Mouse (Mus musculus): ENCODE measurements around the gene Smyd3. TPM values are rescaled to one million over a fixed set of nuclear protein-coding genes. Genes with fewer than 3 reads are reported as not detected.

Gene Smyd3
- polyA plus RNA-seq, 1 experiment from 2014 or later = 18.3 TPM

GRCm38 (mm10) chr1:179454600-179454999 is 63.2 kb downstream of the Smyd3 start:
- TF ChIP-seq CTCF (IDR thresholded peaks at IDR 0.05; ENCODE audit: low read depth) = no peak
- no peaks in the 10 kb centered on the region; the same call in 1 of the 2 replicates for H3K4me1 ChIP-seq (replicated peaks; ENCODE audit: insufficient read depth, low read length)
- no peak overlapping the region for H3K9ac ChIP-seq (ENCODE audit: low read depth, low read length)
- no peak overlapping the region for H3K27ac ChIP-seq
- no peaks in the 10 kb centered on the region for H3K36me3 ChIP-seq (ENCODE audit: insufficient read depth, low read length)
- no peak for ATAC-seq (replicated peaks; ENCODE audit: low FRiP score, low read depth)
- no peaks in the 10 kb centered on the region for H3K9me3 ChIP-seq (replicated peaks; ENCODE audit: low read length)
- WGBS = 65% methylated on average over 6 of the region's 6 CpGs
- no peak overlapping the region for H3K4me2 ChIP-seq (ENCODE audit: low read length)
- H3K4me3 ChIP-seq (replicated peaks; ENCODE audit: low read depth, low read length) = no peak overlapping the region
- no peaks in the 10 kb centered on the region for H3K27me3 ChIP-seq (ENCODE audit: insufficient read depth, low read length)
- DNase-seq (ENCODE audit: low spot score) = no peak

- no peak overlapping the region for H3K4me2 ChIP-seq (ENCODE audit: low read length)
- no peaks in the 10 kb centered on the region for H3K4me1 ChIP-seq (replicated peaks; ENCODE audit: insufficient read depth, low read length)
- no peak for ATAC-seq (replicated peaks; ENCODE audit: low FRiP score, low read depth)
- no peak for DNase-seq (ENCODE audit: low spot score)
- H3K9ac ChIP-seq (ENCODE audit: low read depth, low read length) = no peak overlapping the region
- H3K27me3 ChIP-seq (ENCODE audit: insufficient read depth, low read length) = no peaks in the 10 kb centered on the region
- 93% methylated on average over 2 of the region's 2 CpGs for WGBS
- H3K9me3 ChIP-seq (replicated peaks; ENCODE audit: low read length) = no peaks in the 10 kb centered on the region
- H3K27ac ChIP-seq = no peak overlapping the region
- H3K36me3 ChIP-seq (ENCODE audit: insufficient read depth, low read length) = no peaks in the 10 kb centered on the region
- TF ChIP-seq CTCF (IDR thresholded peaks at IDR 0.05; ENCODE audit: low read depth) = peak; percentile 64
- no peak overlapping the region for H3K4me3 ChIP-seq (replicated peaks; ENCODE audit: low read depth, low read length)
These were observed 66.6 kb downstream of the Smyd3 start for GRCm38 (mm10) chr1:179451211-179451610.

DNA sequence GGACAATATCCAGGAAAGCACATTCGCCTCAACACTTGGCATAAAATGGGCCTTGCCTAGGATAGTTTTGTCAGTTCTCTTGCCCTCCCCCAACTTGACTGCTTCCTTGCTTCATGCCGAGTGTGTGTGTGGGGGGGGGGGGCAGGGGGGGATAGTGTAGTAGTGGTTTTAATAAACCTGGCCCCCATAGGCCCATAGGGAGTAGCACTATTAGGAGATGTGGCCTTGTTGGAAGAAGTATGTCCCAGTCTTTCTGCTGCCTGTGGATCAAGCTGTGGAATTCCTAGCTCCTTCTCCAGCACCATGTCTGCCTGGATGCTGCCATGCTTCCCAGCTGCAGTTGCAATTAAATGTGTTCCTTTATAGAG is 71.0 kb downstream of the Smyd3 start:
- H3K36me3 ChIP-seq (ENCODE audit: insufficient read depth, low read length) = no peaks in the 10 kb centered on the region
- DNase-seq (ENCODE audit: low spot score) (no peak), ATAC-seq (replicated peaks; ENCODE audit: low FRiP score, low read depth) (no peak)
- no peak for TF ChIP-seq CTCF (IDR thresholded peaks at IDR 0.05; ENCODE audit: low read depth)
- no peak overlapping the region for H3K9ac ChIP-seq (ENCODE audit: low read depth, low read length)
- no peaks in the 10 kb centered on the region for H3K27me3 ChIP-seq (ENCODE audit: insufficient read depth, low read length)
- no peak overlapping the region for H3K27ac ChIP-seq
- H3K4me3 ChIP-seq (replicated peaks; ENCODE audit: low read depth, low read length) = no peak overlapping the region
- H3K4me1 ChIP-seq (replicated peaks; ENCODE audit: insufficient read depth, low read length) = no peaks in the 10 kb centered on the region
- H3K9me3 ChIP-seq (replicated peaks; ENCODE audit: low read length) = no peaks in the 10 kb centered on the region
- 40% methylated on average over 2 of the region's 2 CpGs for WGBS
- H3K4me2 ChIP-seq (ENCODE audit: low read length) = no peak overlapping the region

GRCm38 (mm10) chr1:179446127-179446844 is 71.6 kb downstream of the Smyd3 start:
- H3K27me3 ChIP-seq (ENCODE audit: insufficient read depth, low read length) = no peaks in the 10 kb centered on the region
- DNase-seq (ENCODE audit: low spot score) = peak; percentile 54
- H3K27ac ChIP-seq = no peak overlapping the region
- no peak overlapping the region for H3K4me3 ChIP-seq (replicated peaks; ENCODE audit: low read depth, low read length)
- H3K9me3 ChIP-seq (replicated peaks; ENCODE audit: low read length) = no peaks in the 10 kb centered on the region
- TF ChIP-seq CTCF (IDR thresholded peaks at IDR 0.05; ENCODE audit: low read depth) = no peak
- no peak overlapping the region for H3K9ac ChIP-seq (ENCODE audit: low read depth, low read length)
- WGBS = 35% methylated on average over 17 of the region's 17 CpGs
- H3K4me2 ChIP-seq (ENCODE audit: low read length) = peak overlapping the region; percentile 3; the same call in 1 of the 2 replicates
- ATAC-seq (replicated peaks; ENCODE audit: low FRiP score, low read depth) = peak; percentile 41
- no peaks in the 10 kb centered on the region for H3K4me1 ChIP-seq (replicated peaks; ENCODE audit: insufficient read depth, low read length)
- no peaks in the 10 kb centered on the region for H3K36me3 ChIP-seq (ENCODE audit: insufficient read depth, low read length)

DNA sequence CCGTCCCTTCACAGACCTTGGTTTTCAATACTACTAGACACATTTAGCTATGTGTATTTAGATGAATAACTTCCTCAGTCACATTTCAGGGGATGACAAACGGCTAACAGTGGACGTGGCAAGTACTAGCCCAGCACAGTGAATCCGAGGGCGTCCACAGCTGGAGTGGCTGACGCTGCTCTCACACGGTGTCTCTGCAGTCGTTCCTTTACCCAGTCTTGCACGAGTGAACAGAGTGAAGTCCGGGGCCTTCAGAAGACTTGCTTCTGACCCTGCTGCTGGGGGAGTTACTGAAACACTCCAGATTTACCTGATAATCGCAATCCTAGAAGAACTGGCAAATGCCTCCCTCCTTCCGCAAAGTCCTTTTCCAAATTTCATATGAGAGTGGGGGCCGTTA is 74.0 kb downstream of the Smyd3 start:
- no peaks in the 10 kb centered on the region for H3K27me3 ChIP-seq (ENCODE audit: insufficient read depth, low read length)
- ATAC-seq (replicated peaks; ENCODE audit: low FRiP score, low read depth) (no peak; the same call in 1 of the 2 replicates), DNase-seq (ENCODE audit: low spot score) (peak; percentile 31)
- no peak overlapping the region for H3K4me3 ChIP-seq (replicated peaks; ENCODE audit: low read depth, low read length)
- 45% methylated on average over 13 of the region's 13 CpGs for WGBS
- H3K27ac ChIP-seq = no peak overlapping the region
- TF ChIP-seq CTCF (IDR thresholded peaks at IDR 0.05; ENCODE audit: low read depth) = no peak
- no peaks in the 10 kb centered on the region for H3K4me1 ChIP-seq (replicated peaks; ENCODE audit: insufficient read depth, low read length)
- H3K9ac ChIP-seq (ENCODE audit: low read depth, low read length) = no peak overlapping the region
- no peak overlapping the region for H3K4me2 ChIP-seq (ENCODE audit: low read length)
- H3K9me3 ChIP-seq (replicated peaks; ENCODE audit: low read length) = no peaks in the 10 kb centered on the region
- H3K36me3 ChIP-seq (ENCODE audit: insufficient read depth, low read length) = no peaks in the 10 kb centered on the region

GRCm38 (mm10) chr1:179443423-179443822 is 74.4 kb downstream of the Smyd3 start:
- no peak overlapping the region for H3K4me3 ChIP-seq (replicated peaks; ENCODE audit: low read depth, low read length)
- no peak for TF ChIP-seq CTCF (IDR thresholded peaks at IDR 0.05; ENCODE audit: low read depth)
- DNase-seq (ENCODE audit: low spot score) (peak; percentile 36), ATAC-seq (replicated peaks; ENCODE audit: low FRiP score, low read depth) (peak; percentile 45)
- H3K9ac ChIP-seq (ENCODE audit: low read depth, low read length) = no peak overlapping the region
- H3K27me3 ChIP-seq (ENCODE audit: insufficient read depth, low read length) = no peaks in the 10 kb centered on the region
- H3K27ac ChIP-seq = no peak overlapping the region
- H3K36me3 ChIP-seq (ENCODE audit: insufficient read depth, low read length) = no peaks in the 10 kb centered on the region
- no peak overlapping the region for H3K4me2 ChIP-seq (ENCODE audit: low read length)
- 45% methylated on average over 8 of the region's 8 CpGs for WGBS
- no peaks in the 10 kb centered on the region for H3K9me3 ChIP-seq (replicated peaks; ENCODE audit: low read length)
- no peaks in the 10 kb centered on the region for H3K4me1 ChIP-seq (replicated peaks; ENCODE audit: insufficient read depth, low read length)

GRCm38 (mm10) chr1:179436596-179436995 is 81.2 kb downstream of the Smyd3 start:
- H3K36me3 ChIP-seq (ENCODE audit: insufficient read depth, low read length) = no peaks in the 10 kb centered on the region
- 61% methylated on average over 11 of the region's 11 CpGs for WGBS
- no peak overlapping the region for H3K27ac ChIP-seq
- no peaks in the 10 kb centered on the region for H3K4me1 ChIP-seq (replicated peaks; ENCODE audit: insufficient read depth, low read length)
- no peak overlapping the region for H3K4me3 ChIP-seq (replicated peaks; ENCODE audit: low read depth, low read length)
- H3K27me3 ChIP-seq (ENCODE audit: insufficient read depth, low read length) = no peaks in the 10 kb centered on the region
- TF ChIP-seq CTCF (IDR thresholded peaks at IDR 0.05; ENCODE audit: low read depth) = no peak
- ATAC-seq (replicated peaks; ENCODE audit: low FRiP score, low read depth) = no peak
- H3K9me3 ChIP-seq (replicated peaks; ENCODE audit: low read length) = no peaks in the 10 kb centered on the region
- H3K9ac ChIP-seq (ENCODE audit: low read depth, low read length) = no peak overlapping the region
- H3K4me2 ChIP-seq (ENCODE audit: low read length) = no peak overlapping the region
- DNase-seq (ENCODE audit: low spot score) = no peak
